Mouse (Mus musculus) mature B cell (primary cell): ENCODE measurements around the gene Gm16430.
"Not testable (repeated sequence)": the region's sequence is repeated elsewhere in the genome, so short reads cannot be mapped to it uniquely, and the experiment has no call there.

Source experiments
- in situ Hi-C: fragments of 300-500 bp; cut with MboI; formaldehyde crosslinking; loops from 2 replicates; pipeline ENCODE4 v1.14.3; 2019

Gm16430 gene

GRCm38 (mm10) chrX:54621911-54622310 lies at the start of gene Gm16430:
Gene Gm16430, plus strand, starts transcription at chrX:54622211.
- in situ Hi-C loops = not testable (repeated sequence)
